Mouse (Mus musculus) layer of hippocampus, adult 2 months (tissue): ENCODE data around the gene Efhd1. TPM values are rescaled to one million over a fixed set of nuclear protein-coding genes. Genes with fewer than 3 reads are reported as not detected.

ENCODE experiments used
- DNase-seq, 2 experiments: peaks; one replicate each; pipeline ENCODE4 v3.0.0; 2022; ENCODE audit warnings: low spot score in 2 of 2
- H3K27ac ChIP-seq: fragments of 200-600 bp; 2 replicates; pipeline ENCODE4 v1.8.1; 2022
- H3K4me3 ChIP-seq: fragments of 200-600 bp; 2 replicates; pipeline ENCODE4 v1.8.1; 2022; ENCODE audit warnings: mild to moderate bottlenecking
- CTCF ChIP-seq: fragments of 200-600 bp; conservative IDR thresholded peaks from 2 replicates; pipeline ENCODE4 v1.8.1; 2022; ENCODE audit warnings: antibody characterized with exemption, mild to moderate bottlenecking, moderate library complexity
- total RNA-seq, 2 experiments: library from RNA; stranded (reverse); gene quantifications; 2 replicates each; pipeline ENCODE4 v1.2.3; 2021

Efhd1 gene
- total RNA-seq, 2 experiments from 2014 or later, result 13.6 to 15.0 TPM

- no peak for DNase-seq
- Histone ChIP-seq H3K4me3 (no peak overlapping the region), H3K27ac (no peak overlapping the region)
- no peak for TF ChIP-seq CTCF
Measured at GRCm38 (mm10) chr1:87252040-87252609, 12.0 kb upstream of the Efhd1 start.

- no peak overlapping the region for H3K27ac ChIP-seq
- DNase-seq, result no peak
- no peak overlapping the region for H3K4me3 ChIP-seq
- TF ChIP-seq CTCF, result no peak
Measured at GRCm38 (mm10) chr1:87255173-87255572, 9.0 kb upstream of the Efhd1 start.

GRCm38 (mm10) chr1:87257691-87258090 is 6.5 kb upstream of the Efhd1 start:
- H3K27ac ChIP-seq, result no peak overlapping the region
- TF ChIP-seq CTCF, result no peak
- no peak for DNase-seq
- H3K4me3 ChIP-seq, result no peak overlapping the region

- TF ChIP-seq CTCF, result peak; percentile 65
- Histone ChIP-seq H3K27ac (no peak overlapping the region), H3K4me3 (no peak overlapping the region)
- no peak for DNase-seq
Measured at GRCm38 (mm10) chr1:87258484-87258883, 5.7 kb upstream of the Efhd1 start.

GRCm38 (mm10) chr1:87259316-87259715 is 4.8 kb upstream of the Efhd1 start:
- Histone ChIP-seq H3K27ac (no peak overlapping the region), H3K4me3 (no peak overlapping the region)
- no peak for TF ChIP-seq CTCF
- no peak for DNase-seq

- H3K27ac ChIP-seq, result no peak overlapping the region
- no peak for DNase-seq
- no peak overlapping the region for H3K4me3 ChIP-seq
- no peak for TF ChIP-seq CTCF
Measured at GRCm38 (mm10) chr1:87263257-87263656, 906 bp upstream of the Efhd1 start.

- Histone ChIP-seq H3K4me3 (peak overlapping the region; percentile 55), H3K27ac (no peak overlapping the region)
- no peak for TF ChIP-seq CTCF
- DNase-seq, result no peak
Measured at GRCm38 (mm10) chr1:87263796-87264133, 398 bp upstream of the Efhd1 start.

GRCm38 (mm10) chr1:87265200-87265599 is 1.0 kb downstream of the Efhd1 start:
- no peak for TF ChIP-seq CTCF
- no peak for DNase-seq
- Histone ChIP-seq H3K27ac (no peak overlapping the region), H3K4me3 (peak overlapping the region; percentile 55)

GRCm38 (mm10) chr1:87266296-87267090 is 2.3 kb downstream of the Efhd1 start:
- no peak for TF ChIP-seq CTCF
- no peak overlapping the region for H3K4me3 ChIP-seq
- no peak overlapping the region for H3K27ac ChIP-seq
- no peak for DNase-seq

GRCm38 (mm10) chr1:87270204-87270603 is 6.0 kb downstream of the Efhd1 start:
- H3K4me3 ChIP-seq, result no peak overlapping the region
- TF ChIP-seq CTCF, result no peak
- DNase-seq, result no peak
- H3K27ac ChIP-seq, result peak overlapping the region; percentile 73

GRCm38 (mm10) chr1:87270641-87271467 is 6.7 kb downstream of the Efhd1 start:
- no peak for TF ChIP-seq CTCF
- Histone ChIP-seq H3K27ac (peak overlapping the region; percentile 73), H3K4me3 (no peak overlapping the region)
- DNase-seq, result peak in 1 of 2 experiments; percentile 25

- no peak overlapping the region for H3K27ac ChIP-seq
- DNase-seq, result no peak
- no peak overlapping the region for H3K4me3 ChIP-seq
- no peak for TF ChIP-seq CTCF
Measured at GRCm38 (mm10) chr1:87271596-87271995, 7.4 kb downstream of the Efhd1 start.

- Histone ChIP-seq H3K27ac (no peak overlapping the region), H3K4me3 (no peak overlapping the region)
- DNase-seq, result no peak
- no peak for TF ChIP-seq CTCF
Measured at GRCm38 (mm10) chr1:87272462-87272861, 8.3 kb downstream of the Efhd1 start.

GRCm38 (mm10) chr1:87273514-87273942 is 9.4 kb downstream of the Efhd1 start:
- Histone ChIP-seq H3K27ac (peak overlapping the region; percentile 71), H3K4me3 (no peak overlapping the region)
- TF ChIP-seq CTCF, result no peak
- DNase-seq, result peak; percentile 16 to 67
